Mouse (Mus musculus): ENCODE results near the gene Colq. TPM values are rescaled to one million over a fixed set of nuclear protein-coding genes. Genes with fewer than 3 reads are reported as not detected.

The Colq gene
- polyA plus RNA-seq, 1 experiment = not detected

DNA sequence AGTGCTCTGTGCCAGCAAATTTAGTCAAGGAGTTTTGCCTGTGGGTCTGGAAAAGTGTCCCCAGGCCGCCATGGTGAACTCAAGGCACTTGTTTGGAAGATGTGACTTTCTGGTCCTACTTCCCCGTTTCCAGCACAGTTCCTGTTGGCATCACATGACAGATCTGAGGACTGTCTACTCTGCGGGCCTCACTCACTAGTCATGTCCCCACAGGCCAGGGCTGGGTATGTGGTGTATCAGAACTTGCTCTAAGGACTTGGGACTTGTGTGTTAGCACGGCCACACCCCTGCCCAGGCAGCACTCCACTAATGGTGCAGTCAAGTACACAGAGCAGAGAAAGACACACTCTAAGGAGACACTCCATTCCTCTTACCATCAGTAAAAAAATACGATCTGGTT is 108.7 kb downstream of the Colq start:
- Histone ChIP-seq H3K36me3 (ENCODE audit: control insufficient read depth, insufficient read depth) (peaks cover 82% of the 10 kb centered on the region), H3K79me3 (ENCODE audit: low read depth) (no peaks in the 10 kb centered on the region), H3ac (ENCODE audit: control insufficient read depth, insufficient read length, low read depth) (no peak overlapping the region), H3K27me3 (ENCODE audit: control insufficient read depth, insufficient read depth, insufficient read length) (no peaks in the 10 kb centered on the region), H3K79me2 (ENCODE audit: control insufficient read depth, insufficient read depth) (no peaks in the 10 kb centered on the region), H3K4me3 (ENCODE audit: insufficient read depth, poor library complexity, severe bottlenecking) (no peak overlapping the region)
- TF ChIP-seq MYOD1 (IDR thresholded peaks at IDR 0.05; ENCODE audit: control insufficient read depth, insufficient read length, low read depth) = no peak
- TF ChIP-seq USF1 (IDR thresholded peaks at IDR 0.05; ENCODE audit: low read depth) = no peak
- no peak for TF ChIP-seq CTCF (IDR thresholded peaks at IDR 0.05; ENCODE audit: control insufficient read depth, insufficient read depth, insufficient read length)
- no peak for TF ChIP-seq FOSL1 (IDR thresholded peaks at IDR 0.05; ENCODE audit: insufficient read depth, low read length, poor library complexity, severe bottlenecking)
- TF ChIP-seq MYOG (IDR thresholded peaks at IDR 0.05; ENCODE audit: control insufficient read depth, extremely low read depth, insufficient read length) = no peak
- TF ChIP-seq MAX (IDR thresholded peaks at IDR 0.05) = no peak
- no peak for TF ChIP-seq CEBPB (IDR thresholded peaks at IDR 0.05; ENCODE audit: low read depth)

DNA sequence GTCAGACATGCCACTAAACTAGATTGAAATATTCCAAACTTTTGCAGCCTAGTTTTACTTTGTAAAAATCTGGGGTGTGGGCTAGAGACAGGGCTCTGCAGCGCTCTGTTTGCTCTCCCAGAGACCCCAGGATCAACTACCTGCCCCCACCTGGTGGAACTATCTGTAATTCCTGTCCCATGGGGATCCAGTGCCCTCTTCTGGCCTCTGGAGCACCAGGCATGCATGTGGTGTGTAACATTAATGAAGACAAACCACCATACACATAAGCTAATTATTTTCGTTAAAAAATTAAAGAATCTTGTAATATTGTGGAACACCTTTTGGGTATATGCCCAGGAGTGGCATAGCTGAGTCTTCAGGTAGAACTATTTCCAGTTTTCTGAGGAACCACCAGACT is 117.8 kb downstream of the Colq start:
- TF ChIP-seq MYOG (IDR thresholded peaks at IDR 0.05; ENCODE audit: control insufficient read depth, extremely low read depth, insufficient read length) (no peak), MYOD1 (IDR thresholded peaks at IDR 0.05; ENCODE audit: control insufficient read depth, insufficient read length, low read depth) (no peak), MAX (IDR thresholded peaks at IDR 0.05) (no peak), USF1 (IDR thresholded peaks at IDR 0.05; ENCODE audit: low read depth) (no peak), CTCF (IDR thresholded peaks at IDR 0.05; ENCODE audit: control insufficient read depth, insufficient read depth, insufficient read length) (no peak), CEBPB (IDR thresholded peaks at IDR 0.05; ENCODE audit: low read depth) (no peak), FOSL1 (IDR thresholded peaks at IDR 0.05; ENCODE audit: insufficient read depth, low read length, poor library complexity, severe bottlenecking) (no peak)
- no peaks in the 10 kb centered on the region for H3K27me3 ChIP-seq (ENCODE audit: control insufficient read depth, insufficient read depth, insufficient read length)
- no peak overlapping the region for H3ac ChIP-seq (ENCODE audit: control insufficient read depth, insufficient read length, low read depth)
- H3K4me3 ChIP-seq (ENCODE audit: insufficient read depth, poor library complexity, severe bottlenecking) = no peak overlapping the region
- no peaks in the 10 kb centered on the region for H3K36me3 ChIP-seq (ENCODE audit: control insufficient read depth, insufficient read depth)
- H3K79me3 ChIP-seq (ENCODE audit: low read depth) = no peaks in the 10 kb centered on the region
- H3K79me2 ChIP-seq (ENCODE audit: control insufficient read depth, insufficient read depth) = no peaks in the 10 kb centered on the region

Other genes with a start within 250 kb of the Colq start
- gene Sh3bp5, start 155.3 kb downstream of the Colq start, polyA plus RNA-seq (2012; fragmentation: generic; extraction: Trizol) = 8.7 TPM
- 30.2 TPM for gene Eaf1, start 96.9 kb downstream of the Colq start, polyA plus RNA-seq (2012; fragmentation: generic; extraction: Trizol)
- 17.0 TPM for gene Mettl6, start 96.3 kb downstream of the Colq start, polyA plus RNA-seq (2012; fragmentation: generic; extraction: Trizol)
- gene Gm49387, start 49.5 kb upstream of the Colq start, polyA plus RNA-seq (2012; fragmentation: generic; extraction: Trizol) = not detected
- gene Btd, start 49.7 kb upstream of the Colq start, polyA plus RNA-seq (2012; fragmentation: generic; extraction: Trizol) = 16.7 TPM
- gene Hacl1, start 49.9 kb upstream of the Colq start, polyA plus RNA-seq (2012; fragmentation: generic; extraction: Trizol) = 1.4 TPM
- 11.6 TPM for gene Ankrd28, start 239.3 kb upstream of the Colq start, polyA plus RNA-seq (2012; fragmentation: generic; extraction: Trizol)